Mouse (Mus musculus): ENCODE measurements around the gene Clnk. TPM values are rescaled to one million over a fixed set of nuclear protein-coding genes. Genes with fewer than 3 reads are reported as not detected.

Clnk gene
- polyA plus RNA-seq, 1 experiment from 2014 or later: not detected

- in situ Hi-C loops (cut with MboI; ENCODE audit: low pct_unique_long_range_greater_than_20kb): no loop called here
- DNase-seq (ENCODE audit: low read depth, low spot score) (no peak), ATAC-seq (no peak)
- no peak for TF ChIP-seq CTCF (IDR thresholded peaks at IDR 0.05)
- no peaks in the 10 kb centered on the region for H3K27me3 ChIP-seq
- ChIA-PET POLR2A (no interaction called here), CTCF (interaction anchor here (1.2 to 2.7 kb wide), 4 partner anchors 9 to 97 kb away, joined by 3 to 11 read pairs (median 6); no protein-coding TSS in a partner anchor)
Observed at GRCm38 (mm10) chr5:38879989-38880706, 3.5 kb upstream of the Clnk start.

- ATAC-seq (no peak), DNase-seq (ENCODE audit: low read depth, low spot score) (no peak)
- ChIA-PET CTCF (interaction anchor here (1.1 kb wide), 1 partner anchor 8 kb away, joined by 3 read pairs; no protein-coding TSS in a partner anchor), POLR2A (interaction anchor here (0.7 to 1.3 kb wide), 2 partner anchors 19 to 726 kb away, joined by 3 to 4 read pairs; no protein-coding TSS in a partner anchor)
- H3K27me3 ChIP-seq: no peaks in the 10 kb centered on the region
- TF ChIP-seq CTCF (IDR thresholded peaks at IDR 0.05): no peak
- in situ Hi-C loops (cut with MboI; ENCODE audit: low pct_unique_long_range_greater_than_20kb): no loop called here
Observed at GRCm38 (mm10) chr5:38875403-38875802, 1.2 kb downstream of the Clnk start.

GRCm38 (mm10) chr5:38874931-38875330 lies 1.7 kb downstream of the Clnk start:
- ChIA-PET POLR2A (interaction anchor here (0.7 to 1.3 kb wide), 2 partner anchors 19 to 726 kb away, joined by 3 to 4 read pairs; no protein-coding TSS in a partner anchor), CTCF (interaction anchor here (1.1 kb wide), 1 partner anchor 8 kb away, joined by 3 read pairs; no protein-coding TSS in a partner anchor)
- ATAC-seq (no peak), DNase-seq (ENCODE audit: low read depth, low spot score) (no peak)
- in situ Hi-C loops (cut with MboI; ENCODE audit: low pct_unique_long_range_greater_than_20kb): no loop called here
- H3K27me3 ChIP-seq: no peaks in the 10 kb centered on the region
- TF ChIP-seq CTCF (IDR thresholded peaks at IDR 0.05): no peak

- no peak for TF ChIP-seq CTCF (IDR thresholded peaks at IDR 0.05)
- ATAC-seq (no peak), DNase-seq (ENCODE audit: low read depth, low spot score) (no peak)
- CTCF ChIA-PET: interaction anchor here (1.2 kb wide), 1 partner anchor 9 kb away, joined by 4 read pairs; no protein-coding TSS in a partner anchor
- POLR2A ChIA-PET: no interaction called here
- in situ Hi-C loops (cut with MboI; ENCODE audit: low pct_unique_long_range_greater_than_20kb): no loop called here
- H3K27me3 ChIP-seq: peaks cover 3% of the 10 kb centered on the region
Observed at GRCm38 (mm10) chr5:38872906-38873305, 3.7 kb downstream of the Clnk start.

- CTCF ChIA-PET: interaction anchor here (1.8 kb wide), 1 partner anchor 9 kb away, joined by 9 read pairs; no protein-coding TSS in a partner anchor
- DNase-seq (ENCODE audit: low read depth, low spot score): no peak
- POLR2A ChIA-PET: no interaction called here
- TF ChIP-seq CTCF (IDR thresholded peaks at IDR 0.05): no peak
- in situ Hi-C loops (cut with MboI; ENCODE audit: low pct_unique_long_range_greater_than_20kb): no loop called here
- H3K27me3 ChIP-seq: peaks cover 3% of the 10 kb centered on the region
- no peak for ATAC-seq
Observed at GRCm38 (mm10) chr5:38871591-38871990, 5.0 kb downstream of the Clnk start.

GRCm38 (mm10) chr5:38870485-38870884 lies 6.1 kb downstream of the Clnk start:
- in situ Hi-C loops (cut with MboI; ENCODE audit: low pct_unique_long_range_greater_than_20kb): no loop called here
- POLR2A ChIA-PET: no interaction called here

GRCm38 (mm10) chr5:38869976-38870375 lies 6.6 kb downstream of the Clnk start:
- peaks cover 3% of the 10 kb centered on the region for H3K27me3 ChIP-seq
- no peak for TF ChIP-seq CTCF (IDR thresholded peaks at IDR 0.05)
- in situ Hi-C loops (cut with MboI; ENCODE audit: low pct_unique_long_range_greater_than_20kb): no loop called here
- DNase-seq (ENCODE audit: low read depth, low spot score) (no peak), ATAC-seq (no peak)
- POLR2A ChIA-PET: no interaction called here
- CTCF ChIA-PET: no interaction called here

More at GRCm38 (mm10) chr5:38870485-38870884, 6.1 kb downstream of the Clnk start:
- no peak for DNase-seq (ENCODE audit: low read depth, low spot score)
- CTCF ChIA-PET: interaction anchor here (1.8 kb wide), 1 partner anchor 10 kb away, joined by 9 read pairs; no protein-coding TSS in a partner anchor
- H3K27me3 ChIP-seq: peaks cover 3% of the 10 kb centered on the region
- ATAC-seq: no peak
- no peak for TF ChIP-seq CTCF (IDR thresholded peaks at IDR 0.05)

GRCm38 (mm10) chr5:38864624-38865023 lies 12.0 kb downstream of the Clnk start:
- ChIA-PET POLR2A (no interaction called here), CTCF (interaction anchor here (1.3 to 3.4 kb wide), 2 partner anchors 9 to 16 kb away, joined by 4 to 11 read pairs; no protein-coding TSS in a partner anchor)
- in situ Hi-C loops (cut with MboI; ENCODE audit: low pct_unique_long_range_greater_than_20kb): no loop called here
- no peak for DNase-seq (ENCODE audit: low read depth, low spot score)
- no peak for ATAC-seq
- no peak for TF ChIP-seq CTCF (IDR thresholded peaks at IDR 0.05)
- peaks cover 3% of the 10 kb centered on the region for H3K27me3 ChIP-seq

GRCm38 (mm10) chr5:38863029-38863428 lies 13.6 kb downstream of the Clnk start:
- ChIA-PET POLR2A (no interaction called here), CTCF (interaction anchor here (1.2 to 1.3 kb wide), 2 partner anchors 10 to 11 kb away, joined by 3 to 4 read pairs; no protein-coding TSS in a partner anchor)
- H3K27me3 ChIP-seq: no peaks in the 10 kb centered on the region
- TF ChIP-seq CTCF (IDR thresholded peaks at IDR 0.05): no peak
- in situ Hi-C loops (cut with MboI; ENCODE audit: low pct_unique_long_range_greater_than_20kb): no loop called here
- no peak for DNase-seq (ENCODE audit: low read depth, low spot score)
- no peak for ATAC-seq

GRCm38 (mm10) chr5:38862288-38862985 lies 14.2 kb downstream of the Clnk start:
- H3K27me3 ChIP-seq: no peaks in the 10 kb centered on the region
- TF ChIP-seq CTCF (IDR thresholded peaks at IDR 0.05): no peak
- ChIA-PET CTCF (interaction anchor here (1.2 kb wide), 1 partner anchor 10 kb away, joined by 3 read pairs; no protein-coding TSS in a partner anchor), POLR2A (no interaction called here)
- DNase-seq (ENCODE audit: low read depth, low spot score) (no peak), ATAC-seq (no peak)
- in situ Hi-C loops (cut with MboI; ENCODE audit: low pct_unique_long_range_greater_than_20kb): no loop called here
